Mouse (Mus musculus) spleen, adult 2 months (tissue): ENCODE measurements around the gene Cbarp.

Experiments
- CTCF ChIP-seq: fragments of 200-500 bp; IDR thresholded peaks from 2 replicates; pipeline ENCODE4 v1.5.1; 2011; ENCODE audit warnings: mild to moderate bottlenecking, inconsistent platforms; ENCODE audit not compliant: insufficient read depth, insufficient read length, insufficient replicate concordance; ENCODE audit errors: extremely low read depth
- POLR2A ChIP-seq: fragments of 200-500 bp; IDR thresholded peaks from 2 replicates; pipeline ENCODE4 v1.6.1; 2011; ENCODE audit warnings: low read depth, low read length, inconsistent platforms

GRCm38 (mm10) chr10:80158307-80158986, 17.8 kb upstream of the Cbarp start:
- TF ChIP-seq POLR2A, result peak; percentile 77
- no peak for TF ChIP-seq CTCF
